Mouse (Mus musculus): ENCODE measurements around the gene Dus3l. TPM values are rescaled to one million over a fixed set of nuclear protein-coding genes. Genes with fewer than 3 reads are reported as not detected.
A peak's percentile ranks its signal among the peaks of the same experiment; 100 is the strongest.

The Dus3l gene
- polyA plus RNA-seq, 1 experiment from 2014 or later = 43.9 TPM

DNA sequence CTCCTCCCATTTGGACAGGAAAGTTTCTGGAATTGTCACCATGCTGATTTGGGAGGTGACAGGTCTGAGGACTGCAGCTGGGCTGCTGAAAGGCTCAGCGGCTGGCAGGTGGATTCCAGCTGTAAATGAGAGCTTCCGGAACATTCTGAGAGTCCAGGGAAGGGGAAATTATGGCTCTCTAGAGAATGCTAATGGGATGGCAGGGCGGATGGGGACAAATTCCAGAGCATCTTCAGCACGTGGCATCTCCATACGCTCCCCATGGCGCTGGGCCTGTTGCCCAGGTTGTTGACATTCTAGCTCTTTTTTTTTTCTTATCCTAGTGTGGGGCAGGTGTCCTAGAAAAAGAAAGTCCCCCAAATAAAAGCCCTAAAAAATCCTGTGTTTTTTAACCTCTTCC lies 35.4 kb upstream of the Dus3l start:
- ATAC-seq (ENCODE audit: insufficient number of reproducible peaks, low FRiP score, low TSS enrichment, low read depth) = no peak

DNA sequence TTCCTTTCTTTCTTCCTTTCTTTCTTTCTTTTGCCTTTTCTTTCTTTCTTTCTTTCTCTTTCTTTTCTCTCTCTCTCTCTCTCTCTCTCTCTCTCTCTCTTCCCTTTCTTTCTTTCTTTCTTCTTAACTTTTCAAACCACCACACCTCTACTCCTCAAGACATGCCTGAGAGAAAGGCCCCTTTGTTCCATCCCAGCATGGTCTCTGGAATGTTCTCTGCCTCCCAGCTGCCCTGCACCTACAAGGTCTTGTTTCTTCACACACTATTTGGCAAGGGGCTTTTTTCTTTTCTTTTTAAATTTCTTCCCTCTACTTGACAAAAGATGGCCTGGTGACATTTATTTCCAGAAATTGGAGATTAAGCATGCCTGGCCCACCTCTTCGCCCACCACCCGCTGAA lies 34.9 kb upstream of the Dus3l start:
- H3K36me3 ChIP-seq = no peaks in the 10 kb centered on the region
- ATAC-seq (ENCODE audit: insufficient number of reproducible peaks, low FRiP score, low TSS enrichment, low read depth) = no peak
- no peak overlapping the region for H3K27ac ChIP-seq
- H3K4me3 ChIP-seq = no peak overlapping the region
- no peaks in the 10 kb centered on the region for H3K9me3 ChIP-seq
- no peak overlapping the region for H3K9ac ChIP-seq
- no peaks in the 10 kb centered on the region for H3K27me3 ChIP-seq
- H3K4me2 ChIP-seq = no peak overlapping the region
- peaks cover 31% of the 10 kb centered on the region for H3K4me1 ChIP-seq
- WGBS = 72% methylated on average over 2 of the region's 2 CpGs

More for the DNA sequence above, 35.4 kb upstream of the Dus3l start:
- Histone ChIP-seq H3K9ac (no peak overlapping the region), H3K4me3 (no peak overlapping the region), H3K4me1 (peaks cover 31% of the 10 kb centered on the region), H3K27me3 (no peaks in the 10 kb centered on the region), H3K36me3 (no peaks in the 10 kb centered on the region), H3K27ac (no peak overlapping the region), H3K4me2 (no peak overlapping the region), H3K9me3 (no peaks in the 10 kb centered on the region)
- WGBS = 24% methylated on average over 6 of the region's 6 CpGs

DNA sequence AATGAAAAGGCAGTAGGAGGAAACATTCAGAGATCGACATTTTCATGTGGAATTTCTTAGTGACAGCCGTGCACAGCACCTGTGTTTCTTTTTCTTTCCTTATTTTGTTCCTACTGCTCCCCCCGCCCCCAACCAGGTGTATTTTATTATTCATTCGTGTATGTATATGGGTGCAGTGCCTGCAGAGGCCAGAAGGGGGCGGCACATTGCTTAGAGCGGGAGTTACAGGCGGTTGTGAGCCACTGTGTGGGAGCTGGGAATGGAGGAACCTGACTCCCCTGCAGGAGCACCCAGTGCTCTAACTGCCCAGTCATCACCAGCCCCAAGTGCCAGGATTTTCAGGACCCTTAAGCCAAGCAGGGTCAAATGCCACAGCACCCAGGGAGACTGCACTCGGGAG lies 28.0 kb upstream of the Dus3l start:
- WGBS = 38% methylated on average over 8 of the region's 8 CpGs
- Histone ChIP-seq H3K9me3 (no peaks in the 10 kb centered on the region), H3K4me3 (no peak overlapping the region), H3K27ac (no peak overlapping the region), H3K36me3 (no peaks in the 10 kb centered on the region), H3K4me2 (no peak overlapping the region), H3K4me1 (no peaks in the 10 kb centered on the region), H3K9ac (no peak overlapping the region), H3K27me3 (no peaks in the 10 kb centered on the region)
- ATAC-seq (ENCODE audit: insufficient number of reproducible peaks, low FRiP score, low TSS enrichment, low read depth) = no peak

GRCm38 (mm10) chr17:56738221-56738620 lies 26.3 kb upstream of the Dus3l start:
- ATAC-seq (ENCODE audit: insufficient number of reproducible peaks, low FRiP score, low TSS enrichment, low read depth) = no peak
- 78% methylated on average over 10 of the region's 10 CpGs for WGBS

GRCm38 (mm10) chr17:56740118-56740787 lies 24.3 kb upstream of the Dus3l start:
- H3K9me3 ChIP-seq = no peaks in the 10 kb centered on the region
- no peaks in the 10 kb centered on the region for H3K4me1 ChIP-seq
- H3K36me3 ChIP-seq = no peaks in the 10 kb centered on the region
- H3K27me3 ChIP-seq = no peaks in the 10 kb centered on the region
- ATAC-seq (ENCODE audit: insufficient number of reproducible peaks, low FRiP score, low TSS enrichment, low read depth) = no peak
- H3K27ac ChIP-seq = no peak overlapping the region
- 79% methylated on average over 17 of the region's 17 CpGs for WGBS
- no peak overlapping the region for H3K9ac ChIP-seq
- H3K4me2 ChIP-seq = no peak overlapping the region
- no peak overlapping the region for H3K4me3 ChIP-seq

More at GRCm38 (mm10) chr17:56738221-56738620, 26.3 kb upstream of the Dus3l start:
- Histone ChIP-seq H3K9ac (no peak overlapping the region), H3K4me3 (no peak overlapping the region), H3K27ac (no peak overlapping the region), H3K4me2 (no peak overlapping the region), H3K4me1 (no peaks in the 10 kb centered on the region), H3K9me3 (no peaks in the 10 kb centered on the region), H3K36me3 (no peaks in the 10 kb centered on the region), H3K27me3 (no peaks in the 10 kb centered on the region)

DNA sequence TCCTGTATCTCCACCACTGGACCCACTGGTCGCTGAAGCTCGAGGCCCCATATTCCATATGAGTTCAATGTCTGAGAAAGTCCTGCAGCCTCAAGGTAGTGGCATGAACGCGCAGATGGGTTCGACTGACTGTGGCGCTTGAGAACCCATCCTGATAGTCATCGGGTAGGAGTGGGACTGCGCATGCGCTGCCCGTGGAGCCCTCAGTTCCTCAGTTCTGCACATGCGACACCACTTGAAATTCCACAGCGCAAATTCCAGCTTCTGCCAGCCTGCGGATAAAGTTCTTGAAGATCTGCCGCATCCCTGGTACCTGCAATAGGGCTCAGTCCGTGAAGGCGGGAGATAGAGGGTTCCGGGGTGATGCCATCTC lies 23.8 kb upstream of the Dus3l start:
- no peak for ATAC-seq (ENCODE audit: insufficient number of reproducible peaks, low FRiP score, low TSS enrichment, low read depth)
- Histone ChIP-seq H3K36me3 (no peaks in the 10 kb centered on the region), H3K4me1 (no peaks in the 10 kb centered on the region), H3K4me3 (no peak overlapping the region), H3K27me3 (no peaks in the 10 kb centered on the region), H3K9me3 (no peaks in the 10 kb centered on the region), H3K27ac (no peak overlapping the region), H3K4me2 (no peak overlapping the region), H3K9ac (no peak overlapping the region)
- 79% methylated on average over 17 of the region's 17 CpGs for WGBS

GRCm38 (mm10) chr17:56744173-56744572 lies 20.4 kb upstream of the Dus3l start:
- no peak overlapping the region for H3K4me2 ChIP-seq
- H3K36me3 ChIP-seq = no peaks in the 10 kb centered on the region
- no peaks in the 10 kb centered on the region for H3K9me3 ChIP-seq
- WGBS = 42% methylated on average over 5 of the region's 5 CpGs
- peak overlapping the region; percentile 17; the same call in 1 of the 2 replicates for H3K27ac ChIP-seq
- no peak overlapping the region for H3K9ac ChIP-seq
- ATAC-seq (ENCODE audit: insufficient number of reproducible peaks, low FRiP score, low TSS enrichment, low read depth) = no peak
- H3K4me1 ChIP-seq = no peaks in the 10 kb centered on the region
- no peaks in the 10 kb centered on the region for H3K27me3 ChIP-seq
- no peak overlapping the region for H3K4me3 ChIP-seq

DNA sequence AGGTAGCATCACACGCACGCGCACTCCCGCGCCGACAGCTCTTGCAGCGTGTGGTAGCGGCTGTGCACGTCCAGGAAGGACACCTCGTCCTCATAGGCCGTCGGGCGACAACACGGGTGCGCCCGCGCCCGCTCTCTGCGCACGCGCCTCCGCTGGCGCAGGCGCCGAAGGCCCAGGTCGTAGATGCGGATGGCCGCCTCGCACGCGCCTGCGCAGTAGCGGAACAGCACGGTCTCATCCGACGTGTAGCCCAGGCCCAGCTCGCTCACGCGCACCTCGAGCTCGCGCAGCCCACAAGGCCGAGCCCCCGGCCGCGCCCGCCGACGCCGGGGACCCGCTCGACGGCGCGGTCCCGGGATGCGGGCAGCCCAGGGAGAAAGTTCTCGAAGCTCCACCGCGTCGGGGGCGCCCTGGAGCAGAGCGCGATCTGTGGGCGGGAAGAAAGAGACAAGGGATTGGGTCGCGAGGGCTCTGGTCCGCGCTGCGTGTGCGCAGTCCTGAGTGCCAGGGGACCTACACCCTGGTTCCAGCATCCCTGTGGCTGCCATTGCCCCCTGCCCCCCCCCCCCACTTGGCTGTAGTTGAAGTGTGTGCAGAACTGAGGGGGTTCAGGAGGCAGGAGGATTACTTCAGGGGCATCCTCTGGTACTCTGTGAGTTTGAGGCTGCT lies 13.0 kb upstream of the Dus3l start:
- Histone ChIP-seq H3K4me3 (peak overlapping the region; percentile 31), H3K27ac (no peak overlapping the region), H3K9ac (no peak overlapping the region), H3K4me2 (peak overlapping the region; percentile 42), H3K9me3 (no peaks in the 10 kb centered on the region), H3K36me3 (no peaks in the 10 kb centered on the region), H3K27me3 (peaks cover 51% of the 10 kb centered on the region), H3K4me1 (peaks cover 37% of the 10 kb centered on the region)
- peak; percentile 56; the same call in 1 of the 2 replicates for ATAC-seq (ENCODE audit: insufficient number of reproducible peaks, low FRiP score, low TSS enrichment, low read depth)
- 35% methylated on average over 71 of the region's 71 CpGs for WGBS

- H3K4me2 ChIP-seq = no peak overlapping the region
- H3K36me3 ChIP-seq = no peaks in the 10 kb centered on the region
- H3K27me3 ChIP-seq = peaks cover 61% of the 10 kb centered on the region
- H3K9me3 ChIP-seq = no peaks in the 10 kb centered on the region
- H3K9ac ChIP-seq = no peak overlapping the region
- no peak overlapping the region for H3K4me3 ChIP-seq
- H3K27ac ChIP-seq = no peak overlapping the region
- WGBS = 25% methylated on average over 15 of the region's 15 CpGs
- no peak for ATAC-seq (ENCODE audit: insufficient number of reproducible peaks, low FRiP score, low TSS enrichment, low read depth)
- H3K4me1 ChIP-seq = peaks cover 56% of the 10 kb centered on the region
Observed at GRCm38 (mm10) chr17:56753452-56753851, 11.1 kb upstream of the Dus3l start.

DNA sequence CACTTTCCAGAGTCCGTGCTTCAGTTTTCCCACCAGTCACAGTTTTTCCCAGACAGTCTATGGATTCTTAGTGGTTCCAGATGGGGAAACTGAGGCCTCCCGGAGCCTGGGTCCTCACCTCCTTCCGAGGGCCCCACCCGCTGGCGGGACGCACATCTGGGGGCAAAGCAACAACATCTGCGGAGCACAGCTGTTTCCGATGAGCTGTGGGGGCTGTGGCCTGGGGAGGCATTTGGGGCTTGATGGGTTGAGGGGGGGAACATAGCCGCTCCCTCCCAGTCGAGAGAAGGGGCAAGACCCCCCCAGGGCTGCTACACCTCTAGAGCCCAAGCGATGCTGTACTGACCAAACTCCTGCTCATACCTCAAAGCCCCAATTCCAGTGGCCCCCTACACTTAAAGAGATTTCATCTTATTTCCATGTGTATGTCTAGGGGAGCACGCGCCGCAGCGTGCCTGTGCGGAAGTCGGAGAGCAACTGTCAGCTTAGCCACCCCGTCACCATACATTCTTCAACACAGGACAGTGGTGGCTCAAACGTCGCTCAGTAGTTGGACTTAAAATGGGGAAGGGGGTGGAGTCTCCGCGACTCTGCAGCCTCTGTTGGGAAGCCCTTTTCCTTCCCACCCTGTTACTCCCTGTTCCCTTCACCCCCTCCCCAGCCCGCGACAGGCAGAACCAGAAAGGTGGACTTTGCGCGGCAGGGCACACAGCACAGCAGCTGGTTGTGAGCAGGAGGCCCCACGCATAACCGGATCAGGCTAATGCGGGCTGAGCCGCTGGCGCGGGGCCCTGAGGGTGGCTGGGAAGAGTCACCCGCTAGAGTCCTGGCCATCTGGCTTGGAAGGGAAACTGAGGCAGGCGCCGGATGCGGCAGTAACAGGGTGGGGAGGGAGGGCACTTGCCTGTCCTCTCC lies 10.0 kb upstream of the Dus3l start:
- Histone ChIP-seq H3K27me3 (peaks cover 61% of the 10 kb centered on the region), H3K36me3 (no peaks in the 10 kb centered on the region), H3K4me2 (peak overlapping the region; percentile 28), H3K27ac (no peak overlapping the region), H3K4me1 (peaks cover 58% of the 10 kb centered on the region), H3K9me3 (no peaks in the 10 kb centered on the region), H3K9ac (no peak overlapping the region), H3K4me3 (peak overlapping the region; percentile 15)
- ATAC-seq (ENCODE audit: insufficient number of reproducible peaks, low FRiP score, low TSS enrichment, low read depth) = no peak
- 10% methylated on average over 36 of the region's 36 CpGs for WGBS

GRCm38 (mm10) chr17:56756703-56757399 lies 7.7 kb upstream of the Dus3l start:
- Histone ChIP-seq H3K4me2 (peak overlapping the region; percentile 98), H3K4me3 (peak overlapping the region; percentile 58), H3K9ac (peak overlapping the region; percentile 59), H3K27ac (no peak overlapping the region), H3K27me3 (peaks cover 54% of the 10 kb centered on the region), H3K9me3 (no peaks in the 10 kb centered on the region), H3K36me3 (no peaks in the 10 kb centered on the region), H3K4me1 (peaks cover 59% of the 10 kb centered on the region)
- peak; percentile 3; the same call in 1 of the 2 replicates for ATAC-seq (ENCODE audit: insufficient number of reproducible peaks, low FRiP score, low TSS enrichment, low read depth)
- 1% methylated on average over 51 of the region's 51 CpGs for WGBS

All from limb, embryonic 15.5 days (tissue).